Mouse (Mus musculus) brain, embryonic 14.5 days (tissue): ENCODE measurements around the gene Sec24d. TPM values are rescaled to one million over a fixed set of nuclear protein-coding genes. Genes with fewer than 3 reads are reported as not detected.

Experiments
- DNase-seq: peaks from one replicate; pipeline ENCODE4 v3.0.0-alpha.2; 2011; ENCODE audit warnings: low read depth
- CTCF ChIP-seq: fragments of 200-500 bp; IDR thresholded peaks from 2 replicates; pipeline ENCODE4 v1.5.1; 2012; ENCODE audit warnings: inconsistent platforms, mild to moderate bottlenecking, moderate library complexity, borderline replicate concordance; ENCODE audit not compliant: insufficient read depth, insufficient read length; ENCODE audit errors: extremely low read depth
- POLR2A ChIP-seq: fragments of 200-500 bp; IDR thresholded peaks from 2 replicates; pipeline ENCODE4 v1.6.1; 2012; ENCODE audit warnings: mild to moderate bottlenecking, inconsistent platforms, borderline replicate concordance; ENCODE audit not compliant: poor library complexity, insufficient read depth, insufficient read length, severe bottlenecking; ENCODE audit errors: extremely low read depth
- polyA plus RNA-seq: library from polyadenylated mRNA; depleted of rRNA; stranded (reverse); fragments of >200 nt; gene quantifications from 2 replicates; pipeline ENCODE4 v1.2.3, GENCODE M21; 2012

Gene Sec24d
- polyA plus RNA-seq, 1 experiment = 15.6 TPM

- DNase-seq = no peak
- no peak for TF ChIP-seq CTCF
- TF ChIP-seq POLR2A = no peak
These were observed 34.3 kb downstream of the Sec24d start for GRCm38 (mm10) chr3:123301521-123301920.

- DNase-seq = no peak
- TF ChIP-seq POLR2A = no peak
- TF ChIP-seq CTCF = no peak
These were observed 38.4 kb downstream of the Sec24d start for GRCm38 (mm10) chr3:123305611-123306010.

- no peak for DNase-seq
- no peak for TF ChIP-seq POLR2A
- no peak for TF ChIP-seq CTCF
These were observed 40.2 kb downstream of the Sec24d start for GRCm38 (mm10) chr3:123307446-123307845.

GRCm38 (mm10) chr3:123309141-123309540, 41.9 kb downstream of the Sec24d start:
- no peak for DNase-seq
- TF ChIP-seq POLR2A = no peak

DNA sequence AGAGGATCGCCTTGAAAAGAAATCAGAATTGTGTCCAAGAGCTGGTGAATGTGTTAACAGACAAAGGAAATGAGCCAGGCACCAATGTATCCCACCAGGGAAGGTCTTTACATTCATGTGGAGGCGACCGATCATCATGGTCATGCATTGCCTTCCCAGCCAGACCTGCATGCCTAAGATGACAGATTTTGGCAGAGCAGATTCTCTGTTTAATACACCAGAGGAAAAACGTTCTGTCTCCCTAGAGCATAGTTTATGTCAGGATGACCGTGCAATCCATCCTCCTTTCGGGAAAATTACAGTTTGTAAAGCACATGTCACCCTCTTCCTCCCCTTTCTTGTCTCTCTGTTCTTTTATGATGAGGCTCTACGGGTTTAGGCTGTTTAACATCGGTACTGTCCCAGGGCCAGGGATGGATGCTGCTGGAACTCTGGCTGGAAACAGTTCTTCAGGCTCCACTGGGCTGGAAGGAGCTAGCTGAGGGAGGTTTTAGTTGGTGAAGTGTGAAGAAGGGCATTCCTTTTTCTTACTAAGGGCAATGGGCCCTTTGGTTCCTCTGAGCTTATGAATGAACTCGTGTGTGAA, 45.3 kb downstream of the Sec24d start:
- no peak for DNase-seq
- no peak for TF ChIP-seq POLR2A
- no peak for TF ChIP-seq CTCF

GRCm38 (mm10) chr3:123313477-123313876, 46.2 kb downstream of the Sec24d start:
- no peak for DNase-seq
- TF ChIP-seq CTCF (no peak), POLR2A (no peak)

DNA sequence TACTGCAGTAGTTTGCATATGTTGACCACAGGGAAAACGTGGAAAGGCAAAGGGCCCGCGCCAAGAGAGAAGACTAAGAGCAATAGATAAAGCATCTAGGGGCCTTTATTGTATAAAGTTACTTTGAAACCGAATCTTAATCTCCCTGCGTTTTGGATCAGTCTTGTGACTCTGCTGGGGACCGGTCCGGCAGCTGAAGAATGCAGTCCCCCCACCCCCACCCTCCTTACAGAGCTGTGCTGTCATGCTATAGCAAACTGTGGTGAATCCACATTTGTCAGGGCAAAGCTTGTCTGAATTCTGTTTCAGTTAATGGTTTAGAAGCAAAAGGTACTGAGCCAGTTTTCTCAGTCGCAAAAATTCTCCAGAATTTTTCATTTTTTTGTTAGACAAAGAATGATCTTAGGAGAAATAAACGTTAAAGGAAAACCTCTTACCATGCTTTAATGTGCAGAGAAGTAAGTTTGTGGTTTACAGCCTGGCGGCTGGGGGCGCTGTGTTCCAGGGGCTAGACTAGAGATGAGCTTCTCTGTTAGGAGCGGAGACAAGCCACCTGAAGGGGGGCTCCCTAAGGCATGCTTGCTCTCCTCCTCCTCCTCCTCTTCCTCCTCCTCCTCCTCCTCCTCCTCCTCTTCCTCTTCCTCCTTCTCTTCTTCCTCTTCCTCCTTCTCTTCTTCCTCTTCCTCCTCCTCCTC, 46.8 kb downstream of the Sec24d start:
- no peak for DNase-seq
- TF ChIP-seq POLR2A = no peak
- TF ChIP-seq CTCF = no peak; the same call in 1 of the 2 replicates

GRCm38 (mm10) chr3:123316066-123316465, 48.8 kb downstream of the Sec24d start:
- DNase-seq = no peak
- no peak for TF ChIP-seq POLR2A

- no peak for TF ChIP-seq POLR2A
- no peak for TF ChIP-seq CTCF
- DNase-seq = peak; percentile 35
These were observed 49.8 kb downstream of the Sec24d start for GRCm38 (mm10) chr3:123317081-123317480.

GRCm38 (mm10) chr3:123320341-123320740, 53.1 kb downstream of the Sec24d start:
- no peak for DNase-seq
- TF ChIP-seq POLR2A (no peak), CTCF (no peak)

DNA sequence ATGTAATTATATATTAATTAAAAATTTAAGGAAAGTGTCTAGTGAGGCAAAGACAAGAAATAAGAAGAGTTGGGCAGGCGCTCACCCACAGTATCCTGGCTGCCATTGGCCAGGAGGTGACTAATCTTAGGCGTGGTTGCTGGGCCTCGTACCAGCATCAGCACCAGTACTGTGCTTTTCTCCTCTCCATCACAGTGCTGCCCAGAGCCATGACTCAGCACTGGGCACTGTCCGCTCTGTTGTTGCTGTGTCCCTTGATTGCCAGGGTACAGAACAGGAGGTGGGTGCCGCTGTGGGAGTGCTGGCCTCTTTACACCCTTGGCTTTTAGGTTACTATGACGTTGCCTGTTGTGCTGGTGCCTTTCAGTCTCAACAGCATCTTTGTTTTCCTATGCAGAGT, 54.4 kb downstream of the Sec24d start:
- no peak for DNase-seq
- TF ChIP-seq CTCF = no peak
- no peak for TF ChIP-seq POLR2A

GRCm38 (mm10) chr3:123322147-123322546, 54.9 kb downstream of the Sec24d start:
- TF ChIP-seq CTCF (peak; percentile 10; the same call in 1 of the 2 replicates), POLR2A (no peak)
- DNase-seq = peak; percentile 68
